Mouse (Mus musculus): ENCODE data around the gene Emc4.

Emc4 gene

GRCm38 (mm10) chr2:112367726-112368673 is at the start of gene Emc4:
Emc4 (minus strand) TSS chr2:112368027.
- DNase-seq (ENCODE audit: low read depth), result peak; percentile 73

- DNase-seq (ENCODE audit: low read depth), result no peak
Observed at GRCm38 (mm10) chr2:112407030-112407429, 39.2 kb upstream of the Emc4 start.

- DNase-seq (ENCODE audit: low read depth), result no peak
Observed at GRCm38 (mm10) chr2:112396649-112397048, 28.8 kb upstream of the Emc4 start.

- DNase-seq (ENCODE audit: low read depth), result no peak
Observed at GRCm38 (mm10) chr2:112393958-112394357, 26.1 kb upstream of the Emc4 start.

GRCm38 (mm10) chr2:112392689-112393088 is 24.9 kb upstream of the Emc4 start:
- no peak for DNase-seq (ENCODE audit: low read depth)

GRCm38 (mm10) chr2:112391346-112392000 is 23.6 kb upstream of the Emc4 start:
- DNase-seq (ENCODE audit: low read depth), result no peak

GRCm38 (mm10) chr2:112390843-112391242 is 23.0 kb upstream of the Emc4 start:
- DNase-seq (ENCODE audit: low read depth), result no peak

- no peak for DNase-seq (ENCODE audit: low read depth)
Observed at GRCm38 (mm10) chr2:112381219-112381618, 13.4 kb upstream of the Emc4 start.

GRCm38 (mm10) chr2:112380131-112380530 is 12.3 kb upstream of the Emc4 start:
- no peak for DNase-seq (ENCODE audit: low read depth)

- peak; percentile 72 for DNase-seq (ENCODE audit: low read depth)
Observed at GRCm38 (mm10) chr2:112378973-112379898, 11.4 kb upstream of the Emc4 start, which contains the start of gene Katnbl1. Katnbl1 (plus strand) TSS chr2:112379211.

- no peak for DNase-seq (ENCODE audit: low read depth)
Observed at GRCm38 (mm10) chr2:112374610-112375009, 6.8 kb upstream of the Emc4 start.

GRCm38 (mm10) chr2:112373141-112373540 is 5.3 kb upstream of the Emc4 start:
- DNase-seq (ENCODE audit: low read depth), result peak; percentile 89

- DNase-seq (ENCODE audit: low read depth), result no peak
Observed at GRCm38 (mm10) chr2:112369941-112370340, 2.1 kb upstream of the Emc4 start.

- DNase-seq (ENCODE audit: low read depth), result no peak
Observed at GRCm38 (mm10) chr2:112367222-112367621, 605 bp downstream of the Emc4 start.

- DNase-seq (ENCODE audit: low read depth), result no peak
Observed at GRCm38 (mm10) chr2:112360781-112361169, 7.1 kb downstream of the Emc4 start.

- no peak for DNase-seq (ENCODE audit: low read depth)
Observed at GRCm38 (mm10) chr2:112360012-112360780, 7.6 kb downstream of the Emc4 start.

GRCm38 (mm10) chr2:112359611-112360010 is 8.2 kb downstream of the Emc4 start:
- DNase-seq (ENCODE audit: low read depth), result no peak

GRCm38 (mm10) chr2:112353685-112354455 is 14.0 kb downstream of the Emc4 start:
- DNase-seq (ENCODE audit: low read depth), result no peak

- DNase-seq (ENCODE audit: low read depth), result no peak
Observed at GRCm38 (mm10) chr2:112348246-112348645, 19.6 kb downstream of the Emc4 start.

GRCm38 (mm10) chr2:112341117-112341516 is 26.7 kb downstream of the Emc4 start:
- no peak for DNase-seq (ENCODE audit: low read depth)

Measured in fibroblast of lung, adult 2 months (primary cell).